13 mouse cellular contexts compared by ENCODE assay signal in genomic region chr10:127284724-127285500, GRCm38 (mm10). TPM values are rescaled to one million over a fixed set of nuclear protein-coding genes. Genes with fewer than 3 reads are reported as not detected.
DNase-seq lines count a peak whose midpoint lies in the region; ATAC-seq and TF ChIP-seq lines count a peak whose summit lies in the region.
"Had no signal": no experiment of that assay in that cellular context is flagged by ENCODE, and none has a peak within 500 bp of the region (broad histone marks: within the 10 kb centered on the region; RNA-seq: fewer than 3 reads in every experiment).

No protein-coding gene starts in this region.

- no peaks in the 10 kb centered on the region for H3K9me3 ChIP-seq in forebrain, embryonic 11.5 days (ENCODE audit: control insufficient read depth, low read length)
- H3K9me3 ChIP-seq in forebrain, embryonic 15.5 days, result no peaks in the 10 kb centered on the region
- no peaks in the 10 kb centered on the region for H3K9me3 ChIP-seq in kidney, embryonic 16.5 days (ENCODE audit: low read length)
- H3K9me3 ChIP-seq in ES-E14 (ENCODE audit: control insufficient read depth, insufficient read depth, low read depth, low read length), result no peaks in the 10 kb centered on the region
- H3K9me3 ChIP-seq in forebrain, embryonic 13.5 days (replicated peaks), result no peaks in the 10 kb centered on the region
- no peaks in the 10 kb centered on the region for H3K9me3 ChIP-seq in stomach, postnatal 0 days (ENCODE audit: control insufficient read depth, low read length)
- H3K9me3 ChIP-seq: hindbrain, embryonic 15.5 days; stomach, embryonic 15.5 days had no signal

- no peak for ATAC-seq in forebrain, embryonic 11.5 days (replicated peaks; ENCODE audit: low FRiP score)
- no peak for ATAC-seq in forebrain, embryonic 15.5 days (replicated peaks)
- ATAC-seq in kidney, embryonic 16.5 days (ENCODE audit: low FRiP score, low TSS enrichment), result no peak
- ATAC-seq in forebrain, embryonic 13.5 days, result no peak
- ATAC-seq in stomach, postnatal 0 days (ENCODE audit: low FRiP score, low TSS enrichment), result no peak

- peak; percentile 47 for DNase-seq in forebrain, embryonic 11.5 days (ENCODE audit: low spot score)
- no peak for DNase-seq in kidney, adult 18-20 months
- DNase-seq in ES-E14 (ENCODE audit: low read depth, low spot score), result no peak
- DNase-seq in thymus, postnatal 25 days, result no peak
- no peak for DNase-seq in stomach, postnatal 0 days (ENCODE audit: low spot score)
- DNase-seq: B cell, adult 2 months; lung, postnatal 36 days had no signal

- H3K27ac ChIP-seq in forebrain, embryonic 11.5 days (ENCODE audit: low read depth, low read length), result no peak overlapping the region
- H3K27ac ChIP-seq in forebrain, embryonic 15.5 days (replicated peaks), result no peak overlapping the region
- H3K27ac ChIP-seq in kidney, embryonic 16.5 days (ENCODE audit: low read length), result no peak overlapping the region
- no peak overlapping the region for H3K27ac ChIP-seq in ES-E14 (ENCODE audit: insufficient read depth, low read depth, low read length, poor library complexity, severe bottlenecking)
- no peak overlapping the region for H3K27ac ChIP-seq in forebrain, embryonic 13.5 days
- no peak overlapping the region for H3K27ac ChIP-seq in stomach, postnatal 0 days (replicated peaks)
- H3K27ac ChIP-seq: hindbrain, embryonic 15.5 days; kidney, postnatal 0 days; stomach, embryonic 15.5 days had no signal

- H3K4me2 ChIP-seq in forebrain, embryonic 11.5 days (ENCODE audit: low read depth, low read length, severe bottlenecking), result no peak overlapping the region
- no peak overlapping the region for H3K4me2 ChIP-seq in forebrain, embryonic 15.5 days (replicated peaks)
- no peak overlapping the region for H3K4me2 ChIP-seq in kidney, embryonic 16.5 days (replicated peaks; ENCODE audit: low read depth, low read length)
- H3K4me2 ChIP-seq in forebrain, embryonic 13.5 days, result no peak overlapping the region
- H3K4me2 ChIP-seq in stomach, postnatal 0 days (replicated peaks; ENCODE audit: low read depth), result no peak overlapping the region
- H3K4me2 ChIP-seq: hindbrain, embryonic 15.5 days had no signal

- no peak for TF ChIP-seq EP300 in stomach, postnatal 0 days (optimal IDR thresholded peaks at IDR 0.05)

- no peaks in the 10 kb centered on the region for H3K27me3 ChIP-seq in forebrain, embryonic 11.5 days (ENCODE audit: control insufficient read depth, insufficient read depth, low read length)
- H3K27me3 ChIP-seq in forebrain, embryonic 15.5 days, result no peaks in the 10 kb centered on the region
- no peaks in the 10 kb centered on the region for H3K27me3 ChIP-seq in kidney, embryonic 16.5 days (ENCODE audit: insufficient read depth, low read length)
- no peaks in the 10 kb centered on the region for H3K27me3 ChIP-seq in forebrain, embryonic 13.5 days
- no peaks in the 10 kb centered on the region for H3K27me3 ChIP-seq in stomach, postnatal 0 days (ENCODE audit: control insufficient read depth, insufficient read depth, low read length)
- H3K27me3 ChIP-seq: hindbrain, embryonic 15.5 days; stomach, embryonic 15.5 days had no signal

- H3K4me3 ChIP-seq in forebrain, embryonic 11.5 days (ENCODE audit: low read depth, low read length), result no peak overlapping the region
- H3K4me3 ChIP-seq in forebrain, embryonic 15.5 days, result no peak overlapping the region
- H3K4me3 ChIP-seq in kidney, embryonic 16.5 days (ENCODE audit: low read length), result no peak overlapping the region
- H3K4me3 ChIP-seq in ES-E14 (ENCODE audit: insufficient read depth in 1 of 2, low read depth in 1 of 2, low read length in 2 of 2, poor library complexity in 1 of 2, severe bottlenecking in 1 of 2), result no peak overlapping the region
- H3K4me3 ChIP-seq in forebrain, embryonic 13.5 days, result no peak overlapping the region
- no peak overlapping the region for H3K4me3 ChIP-seq in stomach, postnatal 0 days (ENCODE audit: low read depth, low read length)
- H3K4me3 ChIP-seq: hindbrain, embryonic 15.5 days; stomach, embryonic 15.5 days had no signal

- WGBS in forebrain, embryonic 11.5 days, result 74% methylated on average over 11 of the region's 11 CpGs
- WGBS in forebrain, embryonic 15.5 days, result 73% methylated on average over 10 of the region's 11 CpGs
- WGBS in kidney, embryonic 16.5 days, result 75% methylated on average over 11 of the region's 11 CpGs
- 77% methylated on average over 11 of the region's 11 CpGs for WGBS in forebrain, embryonic 13.5 days
- WGBS in stomach, postnatal 0 days, result 75% methylated on average over 11 of the region's 11 CpGs

- peaks cover 15% of the 10 kb centered on the region for H3K4me1 ChIP-seq in forebrain, embryonic 11.5 days (replicated peaks; ENCODE audit: control insufficient read depth, insufficient read depth, low read length)
- peaks cover 35% of the 10 kb centered on the region for H3K4me1 ChIP-seq in forebrain, embryonic 15.5 days
- peaks cover 35% of the 10 kb centered on the region for H3K4me1 ChIP-seq in kidney, embryonic 16.5 days (ENCODE audit: insufficient read depth, low read length)
- H3K4me1 ChIP-seq in ES-E14 (ENCODE audit: control insufficient read depth in 2 of 2, insufficient read depth in 2 of 2, low read length in 2 of 2, poor library complexity in 1 of 2), result peaks cover 8 to 41% of the 10 kb centered on the region in 2 experiments
- peaks cover 48% of the 10 kb centered on the region for H3K4me1 ChIP-seq in forebrain, embryonic 13.5 days
- peaks cover 5% of the 10 kb centered on the region for H3K4me1 ChIP-seq in stomach, postnatal 0 days (replicated peaks; ENCODE audit: control insufficient read depth, insufficient read depth)

- H3K36me3 ChIP-seq in forebrain, embryonic 11.5 days (ENCODE audit: control insufficient read depth, insufficient read depth, low read length), result peaks cover 20% of the 10 kb centered on the region; the same call in 1 of the 2 replicates
- H3K36me3 ChIP-seq in forebrain, embryonic 15.5 days, result peaks cover 61% of the 10 kb centered on the region
- H3K36me3 ChIP-seq in kidney, embryonic 16.5 days (ENCODE audit: insufficient read depth, low read length), result peaks cover 61% of the 10 kb centered on the region
- peaks cover 57% of the 10 kb centered on the region for H3K36me3 ChIP-seq in ES-E14 (ENCODE audit: control insufficient read depth, insufficient read depth, low read length, poor library complexity, severe bottlenecking)
- H3K36me3 ChIP-seq in forebrain, embryonic 13.5 days (ENCODE audit: poor library complexity, severe bottlenecking), result peaks cover 75% of the 10 kb centered on the region
- H3K36me3 ChIP-seq in stomach, postnatal 0 days (ENCODE audit: control insufficient read depth, insufficient read depth, low read length), result peaks cover 42% of the 10 kb centered on the region

- peak overlapping the region; percentile 20; the same call in 1 of the 2 replicates for H3K9ac ChIP-seq in forebrain, embryonic 11.5 days (ENCODE audit: low read length)
- H3K9ac ChIP-seq in forebrain, embryonic 15.5 days (replicated peaks), result no peak overlapping the region
- peak overlapping the region; percentile 14; the same call in 1 of the 2 replicates for H3K9ac ChIP-seq in kidney, embryonic 16.5 days (replicated peaks; ENCODE audit: low read length)
- H3K9ac ChIP-seq in ES-E14 (ENCODE audit: insufficient read depth, low read depth, low read length, poor library complexity, severe bottlenecking), result 0 out of 2 replicates have a peak overlapping the region, but pooled peaks have one; percentile 7
- peak overlapping the region; percentile 45; the same call in 1 of the 2 replicates for H3K9ac ChIP-seq in forebrain, embryonic 13.5 days
- H3K9ac ChIP-seq in stomach, postnatal 0 days (ENCODE audit: low read length), result no peak overlapping the region
- H3K9ac ChIP-seq: stomach, embryonic 15.5 days had no signal

- no peak for TF ChIP-seq CTCF in stomach, postnatal 0 days (IDR thresholded peaks at IDR 0.05; ENCODE audit: low read depth)

- in situ Hi-C loops in ES-E14 (cut with MboI; ENCODE audit: low sequenced_read_pairs in 2 of 2, unreplicated experiment in 2 of 2), result no loop called here

RNA-seq across cellular contexts. Expression of gene Mbd6, which starts 3.9 kb away (rescaled TPM):
- 22.6 and 24.0 TPM in 2 replicates for polyA plus RNA-seq in forebrain, embryonic 11.5 days (2014; fragmentation: Nextera tagmentation; extraction: Ambion mirVana)
- 17.4 and 17.5 TPM in 2 replicates for polyA plus RNA-seq in forebrain, embryonic 15.5 days (2015; fragmentation: Nextera tagmentation; extraction: Ambion mirVana)
- polyA plus RNA-seq in kidney, embryonic 16.5 days (2015; fragmentation: Nextera tagmentation; extraction: Ambion mirVana), result 13.3 and 14.8 TPM in 2 replicates
- total RNA-seq in ES-E14 (2012; rRNA removed), result 15.8 and 18.0 TPM in 2 replicates
- 13.6 and 16.7 TPM in 2 replicates for polyA plus RNA-seq in forebrain, embryonic 13.5 days (2015; fragmentation: Nextera tagmentation; extraction: Ambion mirVana)
- 8.5 and 8.9 TPM in 2 replicates for polyA plus RNA-seq in stomach, postnatal 0 days (2015; fragmentation: Nextera tagmentation; extraction: Ambion mirVana)

RNA-seq across cellular contexts. Expression of gene Dctn2, which starts 18.7 kb away (rescaled TPM):
- 202 and 207 TPM in 2 replicates for polyA plus RNA-seq in forebrain, embryonic 11.5 days (2014; fragmentation: Nextera tagmentation; extraction: Ambion mirVana)
- 320 and 321 TPM in 2 replicates for polyA plus RNA-seq in forebrain, embryonic 15.5 days (2015; fragmentation: Nextera tagmentation; extraction: Ambion mirVana)
- polyA plus RNA-seq in kidney, embryonic 16.5 days (2015; fragmentation: Nextera tagmentation; extraction: Ambion mirVana), result 206 and 212 TPM in 2 replicates
- total RNA-seq in ES-E14 (2012; rRNA removed), result 139 and 157 TPM in 2 replicates
- polyA plus RNA-seq in forebrain, embryonic 13.5 days (2015; fragmentation: Nextera tagmentation; extraction: Ambion mirVana), result 262 and 282 TPM in 2 replicates
- 134 and 147 TPM in 2 replicates for polyA plus RNA-seq in stomach, postnatal 0 days (2015; fragmentation: Nextera tagmentation; extraction: Ambion mirVana)

RNA-seq across cellular contexts. Expression of gene Kif5a, which starts 21.8 kb away (rescaled TPM):
- 21.7 and 23.6 TPM in 2 replicates for polyA plus RNA-seq in forebrain, embryonic 11.5 days (2014; fragmentation: Nextera tagmentation; extraction: Ambion mirVana)
- 76.4 and 80.6 TPM in 2 replicates for polyA plus RNA-seq in forebrain, embryonic 15.5 days (2015; fragmentation: Nextera tagmentation; extraction: Ambion mirVana)
- 0.76 and 1.7 TPM in 2 replicates for polyA plus RNA-seq in kidney, embryonic 16.5 days (2015; fragmentation: Nextera tagmentation; extraction: Ambion mirVana)
- total RNA-seq in ES-E14 (2012; rRNA removed), result 6.2 and 11.2 TPM in 2 replicates
- polyA plus RNA-seq in forebrain, embryonic 13.5 days (2015; fragmentation: Nextera tagmentation; extraction: Ambion mirVana), result 45.4 and 47.6 TPM in 2 replicates
- polyA plus RNA-seq in stomach, postnatal 0 days (2015; fragmentation: Nextera tagmentation; extraction: Ambion mirVana), result 2.2 and 2.3 TPM in 2 replicates

RNA-seq across cellular contexts. Expression of gene Mars, which starts 26.7 kb away (rescaled TPM):
- polyA plus RNA-seq in forebrain, embryonic 11.5 days (2014; fragmentation: Nextera tagmentation; extraction: Ambion mirVana), result 191 and 195 TPM in 2 replicates
- 130 and 137 TPM in 2 replicates for polyA plus RNA-seq in forebrain, embryonic 15.5 days (2015; fragmentation: Nextera tagmentation; extraction: Ambion mirVana)
- 115 and 123 TPM in 2 replicates for polyA plus RNA-seq in kidney, embryonic 16.5 days (2015; fragmentation: Nextera tagmentation; extraction: Ambion mirVana)
- 206 and 377 TPM in 2 replicates for total RNA-seq in ES-E14 (2012; rRNA removed)
- 137 and 138 TPM in 2 replicates for polyA plus RNA-seq in forebrain, embryonic 13.5 days (2015; fragmentation: Nextera tagmentation; extraction: Ambion mirVana)
- polyA plus RNA-seq in stomach, postnatal 0 days (2015; fragmentation: Nextera tagmentation; extraction: Ambion mirVana), result 66.6 and 70.4 TPM in 2 replicates

RNA-seq across cellular contexts. Expression of gene Arhgap9, which starts 36.9 kb away (rescaled TPM):
- 0.88 and 1.7 TPM in 2 replicates for polyA plus RNA-seq in forebrain, embryonic 11.5 days (2014; fragmentation: Nextera tagmentation; extraction: Ambion mirVana)
- polyA plus RNA-seq in forebrain, embryonic 15.5 days (2015; fragmentation: Nextera tagmentation; extraction: Ambion mirVana), result 0.62 and 1.1 TPM in 2 replicates
- 2.5 and 2.6 TPM in 2 replicates for polyA plus RNA-seq in kidney, embryonic 16.5 days (2015; fragmentation: Nextera tagmentation; extraction: Ambion mirVana)
- 2.6 and 5.1 TPM in 2 replicates for total RNA-seq in ES-E14 (2012; rRNA removed)
- polyA plus RNA-seq in forebrain, embryonic 13.5 days (2015; fragmentation: Nextera tagmentation; extraction: Ambion mirVana), result 0.39 and 0.72 TPM in 2 replicates
- polyA plus RNA-seq in stomach, postnatal 0 days (2015; fragmentation: Nextera tagmentation; extraction: Ambion mirVana), result 5.2 and 5.7 TPM in 2 replicates

Comparison
In these comparisons a context has a peak if more than half of its experiments do, and no peak if none do; other contexts are left out.
1. H3K9ac ChIP-seq: peak in forebrain, embryonic 11.5 days (single experiment), kidney, embryonic 16.5 days (single experiment), ES-E14 (single experiment) and forebrain, embryonic 13.5 days (single experiment); none in forebrain, embryonic 15.5 days (single experiment) and stomach, postnatal 0 days (single experiment).